8 mouse cellular contexts compared by ENCODE assay signal in the genomic region with DNA sequence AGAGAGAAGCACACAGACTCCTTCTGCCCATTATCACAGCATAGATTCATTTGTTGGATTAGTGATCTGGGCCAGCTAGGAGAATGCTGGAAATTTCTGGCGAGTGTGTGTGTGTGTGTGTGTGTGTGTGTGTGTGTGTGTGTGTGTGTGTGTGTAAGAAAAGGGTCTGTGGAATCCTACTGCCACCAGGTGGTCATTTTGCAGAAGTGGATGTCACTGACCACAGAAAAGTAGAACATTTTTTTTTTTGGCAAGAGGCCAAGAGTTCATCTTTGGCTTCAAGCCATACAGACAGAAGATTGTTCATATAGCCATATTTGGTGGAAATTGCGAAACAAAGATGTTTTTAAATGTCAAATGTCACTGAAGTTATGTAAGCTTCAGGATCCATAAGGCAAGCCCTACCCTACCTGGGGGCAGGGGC. TPM values are rescaled to one million over a fixed set of nuclear protein-coding genes. Genes with fewer than 3 reads are reported as not detected.
DNase-seq lines count a peak whose midpoint lies in the region; ATAC-seq and TF ChIP-seq lines count a peak whose summit lies in the region.

No protein-coding gene starts in this region.

- 0 out of 2 replicates have a peak, but pooled peaks have one; percentile 16 for TF ChIP-seq CTCF in embryonic fibroblast, embryonic 13.5 days (IDR thresholded peaks at IDR 0.05; ENCODE audit: borderline replicate concordance, insufficient read depth, low read length)
- peak; percentile 89 for TF ChIP-seq CTCF in intestine, postnatal 0 days (IDR thresholded peaks at IDR 0.05; ENCODE audit: low read depth)

- H3K4me1 ChIP-seq in hindbrain, embryonic 11.5 days (replicated peaks; ENCODE audit: control insufficient read depth, insufficient read depth, low read length): peaks cover 2% of the 10 kb centered on the region; the same call in 1 of the 2 replicates
- H3K4me1 ChIP-seq in hindbrain, embryonic 13.5 days (replicated peaks): peaks cover 38% of the 10 kb centered on the region
- no peaks in the 10 kb centered on the region for H3K4me1 ChIP-seq in embryonic fibroblast, embryonic 13.5 days (ENCODE audit: control insufficient read depth, insufficient read depth, low read length)
- H3K4me1 ChIP-seq in intestine, postnatal 0 days (replicated peaks; ENCODE audit: control insufficient read depth, insufficient read depth, low read length): peaks cover 5% of the 10 kb centered on the region; the same call in 1 of the 2 replicates

- H3K36me3 ChIP-seq in hindbrain, embryonic 11.5 days (ENCODE audit: control insufficient read depth, insufficient read depth, low read length): no peaks in the 10 kb centered on the region
- H3K36me3 ChIP-seq in hindbrain, embryonic 13.5 days: no peaks in the 10 kb centered on the region
- no peaks in the 10 kb centered on the region; the same call in 1 of the 2 replicates for H3K36me3 ChIP-seq in intestine, postnatal 0 days (ENCODE audit: control insufficient read depth, insufficient read depth)
- no peaks in the 10 kb centered on the region for H3K36me3 ChIP-seq in splenic B cell, adult 2 months (ENCODE audit: control insufficient read depth, insufficient read depth, low read length, poor library complexity, severe bottlenecking)

- H3K27ac ChIP-seq in hindbrain, embryonic 11.5 days (ENCODE audit: low read depth, low read length): no peak overlapping the region
- no peak overlapping the region for H3K27ac ChIP-seq in hindbrain, embryonic 13.5 days
- H3K27ac ChIP-seq in embryonic fibroblast, embryonic 13.5 days (ENCODE audit: insufficient read depth, low read length): no peak overlapping the region
- H3K27ac ChIP-seq in intestine, postnatal 0 days (ENCODE audit: low read depth, low read length): no peak overlapping the region

- peak; percentile 76 for DNase-seq in hindbrain, embryonic 11.5 days (ENCODE audit: low spot score)
- DNase-seq in A20 (ENCODE audit: low read depth, low spot score) (peak; percentile 72), ZHBTc4 (ENCODE audit: low read depth, low spot score) (peak; percentile 71)
- peak; percentile 64 for DNase-seq in lung, postnatal 25 days (ENCODE audit: low spot score)
- peak; percentile 88 for DNase-seq in splenic B cell, adult 2 months (ENCODE audit: low read depth, low spot score)

- WGBS in hindbrain, embryonic 11.5 days: 15% methylated on average over 2 of the region's 2 CpGs
- 4% methylated on average over 2 of the region's 2 CpGs for WGBS in hindbrain, embryonic 13.5 days
- 0% methylated on average over 2 of the region's 2 CpGs for WGBS in intestine, postnatal 0 days

- no peaks in the 10 kb centered on the region for H3K9me3 ChIP-seq in hindbrain, embryonic 11.5 days (ENCODE audit: control insufficient read depth, low read length)
- no peaks in the 10 kb centered on the region for H3K9me3 ChIP-seq in hindbrain, embryonic 13.5 days
- no peaks in the 10 kb centered on the region for H3K9me3 ChIP-seq in intestine, postnatal 0 days (ENCODE audit: control insufficient read depth)

- ATAC-seq in hindbrain, embryonic 11.5 days (ENCODE audit: low FRiP score): no peak
- ATAC-seq in hindbrain, embryonic 13.5 days (ENCODE audit: low FRiP score): no peak
- ATAC-seq in intestine, postnatal 0 days: peak; percentile 18; the same call in 1 of the 2 replicates

- no peak overlapping the region for H3K4me3 ChIP-seq in hindbrain, embryonic 11.5 days (ENCODE audit: low read depth, low read length)
- H3K4me3 ChIP-seq in hindbrain, embryonic 13.5 days: no peak overlapping the region
- no peak overlapping the region for H3K4me3 ChIP-seq in embryonic fibroblast, embryonic 13.5 days (ENCODE audit: insufficient read depth, low read length)
- H3K4me3 ChIP-seq in intestine, postnatal 0 days (ENCODE audit: low read depth, low read length): no peak overlapping the region

- no peak overlapping the region for H3K4me2 ChIP-seq in hindbrain, embryonic 11.5 days (replicated peaks; ENCODE audit: low read depth, low read length)
- H3K4me2 ChIP-seq in hindbrain, embryonic 13.5 days: no peak overlapping the region
- no peak overlapping the region for H3K4me2 ChIP-seq in intestine, postnatal 0 days (replicated peaks; ENCODE audit: low read depth)

- no peak overlapping the region for H3K9ac ChIP-seq in hindbrain, embryonic 11.5 days (ENCODE audit: low read depth, low read length)
- H3K9ac ChIP-seq in hindbrain, embryonic 13.5 days: no peak overlapping the region
- H3K9ac ChIP-seq in intestine, postnatal 0 days (ENCODE audit: low read depth, low read length): no peak overlapping the region

- no peak for TF ChIP-seq POLR2A in embryonic fibroblast, embryonic 13.5 days (IDR thresholded peaks at IDR 0.05; ENCODE audit: low read depth, low read length)

- H3K27me3 ChIP-seq in hindbrain, embryonic 11.5 days (ENCODE audit: control insufficient read depth, insufficient read depth, low read length): peaks cover 24% of the 10 kb centered on the region
- H3K27me3 ChIP-seq in hindbrain, embryonic 13.5 days: peaks cover 33% of the 10 kb centered on the region
- H3K27me3 ChIP-seq in intestine, postnatal 0 days (replicated peaks; ENCODE audit: control insufficient read depth, insufficient read depth, low read length): peaks cover 13% of the 10 kb centered on the region; the same call in 1 of the 2 replicates
- H3K27me3 ChIP-seq in splenic B cell, adult 2 months (ENCODE audit: control insufficient read depth, insufficient read depth, low read length, poor library complexity, severe bottlenecking): no peaks in the 10 kb centered on the region

RNA-seq across cellular contexts. Expression of a gene that starts 7.0 kb away (rescaled TPM):
- 83.2 and 84.5 TPM in 2 replicates for polyA plus RNA-seq in hindbrain, embryonic 11.5 days (2014; fragmentation: Nextera tagmentation; extraction: Ambion mirVana)
- 71.1 TPM in 2 replicates for polyA plus RNA-seq in hindbrain, embryonic 13.5 days (2015; fragmentation: Nextera tagmentation; extraction: Ambion mirVana)
- polyA plus RNA-seq in embryonic fibroblast, embryonic 13.5 days (2011; ENCODE audit: insufficient read length, low read depth, missing spikeins): 71.7 and 98.7 TPM in 2 replicates
- polyA plus RNA-seq in intestine, postnatal 0 days (2015; fragmentation: Nextera tagmentation; extraction: Ambion mirVana): 54.1 and 59.1 TPM in 2 replicates
